Mouse (Mus musculus) erythroblast, embryonic 14.5 days (primary cell): Measurements from ENCODE around the gene Snw1. TPM values are rescaled to one million over a fixed set of nuclear protein-coding genes. Genes with fewer than 3 reads are reported as not detected.

Experiments used
- H3K27me3 ChIP-seq: 2 replicates; pipeline ENCODE4 v1.6.1; 2012; ENCODE audit warnings: inconsistent platforms; ENCODE audit not compliant: control insufficient read depth
- H3K36me3 ChIP-seq: 2 replicates; pipeline ENCODE4 v1.6.1; 2012; ENCODE audit warnings: mild to moderate bottlenecking, inconsistent platforms; ENCODE audit not compliant: control insufficient read depth
- H3K4me1 ChIP-seq: 2 replicates; pipeline ENCODE4 v1.6.1; 2012; ENCODE audit warnings: inconsistent platforms; ENCODE audit not compliant: control insufficient read depth
- H3K4me3 ChIP-seq: replicated peaks from 2 replicates; pipeline ENCODE3; 2012; ENCODE audit warnings: moderate library complexity, mild to moderate bottlenecking, inconsistent platforms
- H3K9me3 ChIP-seq: 2 replicates; pipeline ENCODE4 v1.6.1; 2012; ENCODE audit warnings: low read length, inconsistent platforms, mixed read lengths; ENCODE audit not compliant: control insufficient read depth
- GATA1 ChIP-seq: IDR thresholded peaks from 2 replicates; pipeline ENCODE4 v1.6.1; 2012; ENCODE audit warnings: low read length, inconsistent platforms, mixed read lengths
- TAL1 ChIP-seq: IDR thresholded peaks from 3 replicates; pipeline ENCODE4 v1.6.1; 2012; ENCODE audit warnings: low read length, inconsistent platforms, mixed read lengths
- polyA plus RNA-seq: library from polyadenylated mRNA; stranded (reverse); fragments of >175 nt; gene quantifications from 2 replicates; pipeline ENCODE4 v1.2.3, GENCODE M21; 2012

The Snw1 gene
- polyA plus RNA-seq, 1 experiment: 2.5 TPM

DNA sequence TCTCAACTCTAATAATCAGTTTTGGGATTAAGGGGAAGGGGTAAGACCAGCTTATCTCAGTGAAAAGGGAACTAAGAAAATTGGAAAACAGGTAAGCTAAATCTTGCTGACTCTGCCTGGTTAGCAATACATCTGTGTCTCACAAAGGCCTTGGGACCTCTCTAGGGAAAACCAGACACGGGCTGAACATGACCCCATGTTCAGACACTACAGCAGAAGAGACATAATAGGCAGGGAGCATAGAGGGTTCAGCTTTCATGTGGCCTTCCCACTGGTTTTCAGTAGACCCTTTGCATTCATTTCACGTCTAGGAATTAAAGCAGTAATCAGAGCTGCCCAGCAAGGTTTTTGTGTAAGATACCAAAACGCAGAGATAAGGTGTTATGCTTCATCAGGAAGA is 47.6 kb downstream of the Snw1 start:
- H3K4me1 ChIP-seq: peaks cover 6% of the 10 kb centered on the region
- TF ChIP-seq TAL1: no peak
- no peak for TF ChIP-seq GATA1
- H3K27me3 ChIP-seq: no peaks in the 10 kb centered on the region
- H3K4me3 ChIP-seq: no peak overlapping the region
- peaks cover 60% of the 10 kb centered on the region for H3K36me3 ChIP-seq
- H3K9me3 ChIP-seq: no peaks in the 10 kb centered on the region

DNA sequence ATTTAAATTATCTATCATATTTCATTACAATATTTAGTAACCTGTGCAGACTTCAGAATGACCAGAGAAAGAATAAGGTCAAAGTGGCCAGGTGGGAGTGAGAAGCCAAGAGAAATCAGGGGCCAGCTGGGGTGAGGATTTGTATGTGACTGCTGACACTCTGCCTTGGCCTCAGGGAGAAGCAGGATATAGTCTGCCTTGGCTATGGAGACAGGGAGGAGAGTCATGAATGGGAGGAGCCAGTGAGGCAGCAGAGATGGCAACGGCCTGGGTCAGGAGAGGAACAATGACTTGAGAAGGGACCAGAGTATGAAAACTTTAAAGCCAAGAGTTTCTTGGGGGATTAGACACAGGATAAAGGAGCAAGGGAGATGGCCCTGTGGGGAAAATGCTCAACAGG is 48.4 kb downstream of the Snw1 start:
- peaks cover 10% of the 10 kb centered on the region for H3K4me1 ChIP-seq

DNA sequence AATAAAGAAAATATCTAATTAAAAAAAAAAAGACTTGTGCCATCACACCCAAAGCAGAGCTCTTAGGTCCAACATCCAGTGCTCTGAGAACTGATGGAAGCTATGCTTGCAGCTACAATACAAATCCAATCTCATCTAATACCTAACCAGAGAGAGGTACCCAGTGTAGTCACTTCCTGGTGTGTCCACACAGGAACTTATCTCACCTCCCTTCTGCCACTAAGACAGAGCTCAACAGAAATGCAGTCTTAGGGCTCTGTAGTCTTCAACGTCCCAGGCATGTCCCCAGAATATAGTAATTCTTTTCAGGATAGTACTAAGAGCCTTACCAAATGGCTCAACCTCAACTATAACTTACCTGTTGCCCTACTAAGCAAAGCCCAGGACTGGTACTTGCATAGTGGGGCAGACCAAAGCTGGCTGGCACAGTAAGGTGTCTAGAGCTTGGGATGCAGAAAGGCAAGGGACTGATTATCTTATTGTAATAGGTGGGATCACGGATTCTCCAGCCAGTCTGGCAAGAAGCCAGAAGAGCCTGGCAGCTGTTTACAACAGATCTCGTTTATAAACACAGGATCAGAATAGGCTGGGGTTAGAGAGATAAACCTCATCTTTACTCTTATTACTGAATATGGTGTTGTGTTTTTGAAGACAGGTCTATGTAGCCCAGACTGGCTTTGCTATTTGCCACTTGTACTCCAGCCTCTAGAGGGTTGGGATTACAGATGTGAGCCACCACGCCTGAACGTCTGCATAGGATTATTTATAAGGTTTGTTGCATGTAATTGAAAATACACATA is 50.2 kb downstream of the Snw1 start:
- no peak overlapping the region for H3K4me3 ChIP-seq
- peaks cover 34% of the 10 kb centered on the region for H3K36me3 ChIP-seq
- H3K4me1 ChIP-seq: peaks cover 10% of the 10 kb centered on the region
- H3K27me3 ChIP-seq: no peaks in the 10 kb centered on the region
- TF ChIP-seq TAL1 (no peak), GATA1 (no peak)
- H3K9me3 ChIP-seq: no peaks in the 10 kb centered on the region

More for the DNA sequence above, 48.4 kb downstream of the Snw1 start:
- peaks cover 52% of the 10 kb centered on the region for H3K36me3 ChIP-seq
- no peak overlapping the region for H3K4me3 ChIP-seq
- H3K9me3 ChIP-seq: no peaks in the 10 kb centered on the region
- TF ChIP-seq TAL1: no peak
- TF ChIP-seq GATA1: no peak
- H3K27me3 ChIP-seq: no peaks in the 10 kb centered on the region

DNA sequence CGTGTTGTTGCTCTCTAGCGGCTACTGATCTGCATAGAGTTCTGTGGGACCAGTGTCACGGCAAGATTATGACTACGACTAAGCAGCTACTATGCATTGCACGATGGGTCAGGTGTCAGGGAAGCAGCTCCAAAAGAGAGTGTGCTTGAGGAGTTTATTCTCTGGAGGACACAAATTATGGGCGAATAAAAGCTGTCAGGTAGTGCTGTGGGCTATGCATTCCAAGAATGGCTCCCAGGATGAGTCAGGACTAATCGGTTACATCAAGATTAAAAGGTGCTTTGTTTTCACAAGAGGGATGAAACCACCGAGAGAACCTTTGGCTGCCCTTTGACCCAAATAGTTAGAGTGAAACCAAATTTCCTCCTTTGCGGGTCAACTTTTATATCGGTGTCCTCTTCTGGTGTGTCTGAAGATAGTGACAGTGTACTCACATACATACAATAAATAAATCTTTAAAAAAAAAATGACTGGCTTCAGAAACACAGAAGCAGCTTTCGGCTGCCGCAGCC is 52.0 kb downstream of the Snw1 start:
- H3K27me3 ChIP-seq: no peaks in the 10 kb centered on the region
- H3K9me3 ChIP-seq: no peaks in the 10 kb centered on the region
- H3K4me1 ChIP-seq: peaks cover 10% of the 10 kb centered on the region
- TF ChIP-seq GATA1: no peak
- TF ChIP-seq TAL1: no peak
- peaks cover 20% of the 10 kb centered on the region for H3K36me3 ChIP-seq
- no peak overlapping the region for H3K4me3 ChIP-seq

DNA sequence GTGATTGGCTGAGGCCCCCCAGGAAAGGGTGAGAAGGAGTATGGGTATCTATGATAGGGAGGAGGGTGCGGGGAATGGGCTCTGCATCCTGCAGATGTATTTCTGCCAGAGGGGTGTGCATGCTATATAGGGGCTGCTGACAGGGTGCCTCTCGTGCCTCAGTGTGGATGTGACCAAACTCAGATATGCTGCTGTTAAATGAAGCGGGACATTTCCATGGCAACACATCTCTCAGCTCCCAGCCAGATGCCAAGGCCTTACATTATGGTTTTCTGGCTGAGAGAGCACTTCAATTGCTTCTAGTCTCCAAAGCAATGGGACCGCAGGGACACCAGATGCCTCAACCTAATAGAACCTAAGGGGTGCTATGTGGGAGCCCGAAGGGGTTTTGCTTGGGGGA is 53.2 kb downstream of the Snw1 start:
- Histone ChIP-seq H3K4me3 (no peak overlapping the region), H3K4me1 (peaks cover 10% of the 10 kb centered on the region), H3K36me3 (peaks cover 12% of the 10 kb centered on the region), H3K27me3 (peaks cover 2% of the 10 kb centered on the region; the same call in 1 of the 2 replicates), H3K9me3 (no peaks in the 10 kb centered on the region)
- TF ChIP-seq TAL1 (no peak), GATA1 (no peak)

DNA sequence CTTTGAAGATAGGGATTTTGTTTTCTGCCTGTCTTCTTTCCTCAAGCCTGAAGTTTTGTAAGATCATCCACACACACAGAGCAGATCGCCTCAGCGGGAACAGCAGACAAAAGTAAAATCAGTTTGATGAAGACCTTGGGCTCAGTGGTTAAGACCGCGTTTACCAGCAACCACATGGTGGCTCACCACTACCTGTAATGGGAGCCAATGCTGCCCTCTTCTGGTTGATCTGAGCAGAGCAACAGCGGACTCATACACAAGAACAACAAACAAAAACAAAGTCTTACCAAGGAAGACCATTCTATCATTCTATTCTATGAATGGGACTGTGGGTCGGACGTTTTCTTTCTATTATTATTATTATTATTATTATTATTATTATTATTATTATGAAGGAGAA is 55.4 kb downstream of the Snw1 start:
- H3K36me3 ChIP-seq: no peaks in the 10 kb centered on the region
- no peaks in the 10 kb centered on the region for H3K9me3 ChIP-seq
- H3K4me1 ChIP-seq: peaks cover 9% of the 10 kb centered on the region
- TF ChIP-seq TAL1: no peak
- no peak for TF ChIP-seq GATA1
- peaks cover 2% of the 10 kb centered on the region for H3K27me3 ChIP-seq
- H3K4me3 ChIP-seq: no peak overlapping the region

DNA sequence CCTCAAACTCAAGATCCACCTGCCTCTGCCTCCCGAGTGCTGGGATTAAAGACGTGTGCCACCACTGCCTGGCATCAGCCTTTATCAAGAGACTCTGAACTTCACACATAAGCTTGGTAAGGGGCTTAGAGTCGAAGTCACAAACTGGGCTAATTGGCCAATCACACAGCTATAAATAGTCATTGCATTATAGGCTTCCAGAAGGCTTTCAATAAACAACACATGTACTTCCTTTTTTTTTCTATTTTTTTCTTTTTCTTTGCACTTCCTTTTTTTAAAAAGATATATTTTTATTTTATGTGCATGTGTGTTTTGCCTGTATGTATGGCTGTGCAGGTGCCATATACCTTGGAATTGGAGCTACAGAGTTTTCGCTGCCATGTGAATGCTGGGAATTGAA is 56.7 kb downstream of the Snw1 start:
- TF ChIP-seq TAL1: no peak
- no peak for TF ChIP-seq GATA1
- H3K36me3 ChIP-seq: no peaks in the 10 kb centered on the region
- H3K4me1 ChIP-seq: peaks cover 12% of the 10 kb centered on the region
- peaks cover 2% of the 10 kb centered on the region for H3K27me3 ChIP-seq
- H3K4me3 ChIP-seq: no peak overlapping the region
- no peaks in the 10 kb centered on the region for H3K9me3 ChIP-seq

DNA sequence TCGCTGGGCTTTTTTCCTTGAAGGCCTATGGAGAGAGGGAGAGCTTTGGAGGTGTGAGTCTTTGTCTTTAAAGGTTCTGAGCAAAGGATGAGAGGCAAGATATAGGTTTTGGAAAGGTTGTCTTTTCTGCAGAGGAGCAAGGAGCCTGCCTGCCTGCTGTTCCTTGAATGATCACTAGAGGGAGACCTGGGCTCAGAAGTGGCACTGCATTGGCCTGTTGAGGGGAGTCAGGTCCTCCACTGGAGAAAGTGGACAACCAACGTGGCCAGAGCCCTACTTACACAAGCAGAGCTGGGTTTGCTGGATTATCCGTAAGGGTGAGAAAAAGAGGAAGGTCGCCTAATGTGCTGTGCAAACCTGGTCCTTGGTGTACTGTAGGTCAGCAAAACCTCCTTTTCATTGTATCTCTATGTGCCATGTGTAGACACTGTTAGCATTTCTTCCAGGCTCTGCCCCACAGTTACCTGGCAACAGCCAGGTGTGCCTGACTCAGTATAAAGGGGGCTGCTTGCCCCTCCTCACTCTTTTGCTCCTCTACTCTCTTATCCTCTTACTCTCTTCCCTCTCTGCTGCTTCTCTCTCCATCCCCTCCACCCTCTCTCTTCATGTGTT is 58.8 kb downstream of the Snw1 start:
- Histone ChIP-seq H3K4me3 (no peak overlapping the region), H3K27me3 (peaks cover 7% of the 10 kb centered on the region), H3K4me1 (peaks cover 5% of the 10 kb centered on the region), H3K36me3 (no peaks in the 10 kb centered on the region), H3K9me3 (no peaks in the 10 kb centered on the region)
- no peak for TF ChIP-seq GATA1
- TF ChIP-seq TAL1: no peak

DNA sequence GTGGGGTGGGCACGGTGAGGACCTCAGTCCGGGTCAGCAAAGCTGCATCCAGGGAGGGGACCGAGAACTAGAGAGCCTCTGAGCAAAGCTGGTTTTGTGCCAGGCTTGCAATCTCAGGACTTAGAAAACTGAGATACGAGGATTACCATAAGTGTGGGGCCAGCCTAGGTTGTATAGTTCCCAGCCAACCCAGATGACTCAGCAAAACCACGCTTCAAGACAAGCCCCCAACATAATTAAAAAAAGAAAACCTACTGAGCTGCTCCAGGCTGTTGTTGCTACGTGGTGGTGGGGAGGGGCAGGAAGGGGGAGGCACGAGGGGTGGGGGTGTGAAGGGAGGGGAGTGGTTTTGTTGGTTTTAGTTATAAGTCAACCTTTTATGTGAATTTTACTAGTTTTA is 61.1 kb downstream of the Snw1 start:
- H3K4me3 ChIP-seq: no peak overlapping the region
- peaks cover 9% of the 10 kb centered on the region for H3K4me1 ChIP-seq
- TF ChIP-seq GATA1 (no peak), TAL1 (no peak)
- H3K36me3 ChIP-seq: no peaks in the 10 kb centered on the region
- peaks cover 16% of the 10 kb centered on the region for H3K27me3 ChIP-seq
- H3K9me3 ChIP-seq: no peaks in the 10 kb centered on the region
